Mouse (Mus musculus): ENCODE results near the gene Gys1.

GRCm38 (mm10) chr7:45490822-45491221, 56.2 kb downstream of the Gys1 start:
- TF ChIP-seq CTCF (IDR thresholded peaks at IDR 0.05; ENCODE audit: low read depth) (peak; percentile 31; the same call in 1 of the 2 replicates), EP300 (optimal IDR thresholded peaks at IDR 0.05) (no peak)

All from stomach, postnatal 0 days (tissue).